Mouse (Mus musculus) limb, embryonic 13.5 days (tissue): ENCODE data around the gene Nfia. TPM values are rescaled to one million over a fixed set of nuclear protein-coding genes. Genes with fewer than 3 reads are reported as not detected.

ENCODE experiments used
- ATAC-seq: fragments of 200-750 bp; cut with Nextera tagmentation; 2 replicates; pipeline ENCODE4 v1.8.0; 2017; ENCODE audit warnings: low read depth, moderate number of reproducible peaks, moderate TSS enrichment; ENCODE audit not compliant: low FRiP score
- H3K27ac ChIP-seq: fragments of 300-500 bp; sonication (generic); 2 replicates; pipeline ENCODE4 v1.5.1; 2015; ENCODE audit warnings: inconsistent platforms, mild to moderate bottlenecking, moderate library complexity
- H3K27me3 ChIP-seq: fragments of 300-500 bp; sonication (generic); 2 replicates; pipeline ENCODE4 v1.6.1; 2015; ENCODE audit warnings: mild to moderate bottlenecking, inconsistent platforms
- H3K36me3 ChIP-seq: fragments of 300-500 bp; sonication (generic); 2 replicates; pipeline ENCODE4 v1.6.1; 2015; ENCODE audit warnings: inconsistent platforms, mild to moderate bottlenecking, moderate library complexity
- H3K4me1 ChIP-seq: fragments of 300-500 bp; sonication (generic); 2 replicates; pipeline ENCODE4 v1.6.1; 2015; ENCODE audit warnings: inconsistent platforms
- H3K4me2 ChIP-seq: fragments of 300-500 bp; sonication (generic); replicated peaks from 2 replicates; pipeline ENCODE4 v1.6.1; 2015; ENCODE audit warnings: inconsistent platforms, mild to moderate bottlenecking, moderate library complexity
- H3K4me3 ChIP-seq: fragments of 300-500 bp; sonication (generic); 2 replicates; pipeline ENCODE4 v1.5.1; 2015; ENCODE audit warnings: moderate library complexity, mild to moderate bottlenecking, inconsistent platforms
- H3K9ac ChIP-seq: fragments of 300-500 bp; sonication (generic); 2 replicates; pipeline ENCODE4 v1.6.1; 2015; ENCODE audit warnings: mild to moderate bottlenecking, inconsistent platforms
- H3K9me3 ChIP-seq: fragments of 300-500 bp; sonication (generic); 2 replicates; pipeline ENCODE4 v1.6.1; 2016; ENCODE audit warnings: inconsistent platforms
- WGBS: fragments of 180-500 bp; shearing (Covaris S2); methylation state at CpG from one replicate; pipeline ENCODE4 v1.1.7; 2015; 5-methylcytosine and 5-hydroxymethylcytosine counted together
- polyA plus RNA-seq: library from polyadenylated mRNA; unstranded; fragments of >200 nt; fragmentation: Nextera tagmentation; extraction: Ambion mirVana; gene quantifications from 2 replicates; pipeline ENCODE4 v1.2.1, GENCODE M21; 2015

Nfia gene
- polyA plus RNA-seq, 1 experiment from 2014 or later = 88.3 TPM

DNA sequence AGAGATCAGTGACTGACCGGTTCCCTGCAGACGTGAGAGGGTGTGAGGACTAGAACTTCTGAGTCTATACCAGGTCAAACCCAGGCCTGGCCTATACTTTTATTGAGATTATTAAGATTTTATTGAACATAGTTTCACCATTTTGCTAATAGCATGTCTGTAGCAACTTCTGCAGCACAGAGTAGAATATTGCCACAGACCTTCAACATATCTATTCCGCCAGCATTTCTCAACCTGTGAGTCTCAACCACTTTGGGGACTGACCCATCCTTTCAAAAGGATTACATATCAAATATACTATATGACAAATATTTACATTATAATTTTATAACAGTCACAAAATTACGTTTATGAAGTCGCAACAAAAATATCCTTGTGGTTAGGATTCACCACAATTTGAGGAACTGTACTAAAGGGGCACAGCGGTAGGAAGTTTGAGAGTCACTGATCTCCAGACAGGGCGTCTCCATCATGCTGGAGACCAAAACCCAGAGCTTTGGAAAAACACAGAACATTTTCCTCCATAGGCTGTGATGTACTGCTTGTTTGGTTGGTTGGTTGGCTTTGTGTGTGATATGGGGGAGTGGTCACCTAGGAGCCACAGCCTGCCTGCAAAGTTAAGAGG lies 284.0 kb downstream of the Nfia start:
- 87% methylated on average over 7 of the region's 7 CpGs for WGBS

GRCm38 (mm10) chr4:98057246-98057645 lies 284.7 kb downstream of the Nfia start:
- no peak overlapping the region for H3K4me3 ChIP-seq
- ATAC-seq = no peak
- H3K9me3 ChIP-seq = no peaks in the 10 kb centered on the region
- no peaks in the 10 kb centered on the region for H3K27me3 ChIP-seq
- H3K4me2 ChIP-seq = no peak overlapping the region
- H3K4me1 ChIP-seq = no peaks in the 10 kb centered on the region
- H3K27ac ChIP-seq = no peak overlapping the region
- 63% methylated on average over 12 of the region's 12 CpGs for WGBS
- H3K36me3 ChIP-seq = peaks cover 21% of the 10 kb centered on the region
- no peak overlapping the region for H3K9ac ChIP-seq

More for the DNA sequence above, 284.0 kb downstream of the Nfia start:
- Histone ChIP-seq H3K4me1 (no peaks in the 10 kb centered on the region), H3K9me3 (no peaks in the 10 kb centered on the region), H3K4me3 (no peak overlapping the region), H3K27ac (no peak overlapping the region), H3K27me3 (no peaks in the 10 kb centered on the region), H3K9ac (no peak overlapping the region), H3K36me3 (peaks cover 28% of the 10 kb centered on the region), H3K4me2 (no peak overlapping the region)
- no peak for ATAC-seq

DNA sequence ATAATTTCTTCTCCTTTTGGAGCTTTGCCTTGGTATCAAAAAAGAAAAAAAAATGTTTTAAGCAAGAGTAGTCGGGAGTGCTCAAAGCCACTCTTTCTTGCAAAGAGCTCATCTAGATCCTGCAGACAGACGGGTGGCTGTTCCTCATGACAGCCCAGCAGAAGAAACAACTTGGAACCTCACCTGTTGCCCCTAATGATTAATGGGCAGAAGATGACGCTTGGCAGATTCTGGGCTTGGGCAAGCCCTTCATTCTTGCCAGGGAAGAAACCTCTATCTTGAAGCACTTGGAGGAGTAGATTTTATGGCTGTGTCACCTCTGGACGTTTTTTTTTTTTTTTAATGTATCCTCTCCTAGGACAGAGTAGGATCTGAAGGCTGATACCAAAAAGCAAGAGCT lies 285.2 kb downstream of the Nfia start:
- Histone ChIP-seq H3K9ac (no peak overlapping the region), H3K36me3 (peaks cover 18% of the 10 kb centered on the region), H3K4me1 (0 out of 2 replicates have a peak, but pooled peaks cover 2% of the 10 kb centered on the region), H3K4me3 (no peak overlapping the region), H3K27me3 (no peaks in the 10 kb centered on the region), H3K27ac (no peak overlapping the region), H3K9me3 (no peaks in the 10 kb centered on the region), H3K4me2 (no peak overlapping the region)
- 63% methylated on average over 4 of the region's 4 CpGs for WGBS
- ATAC-seq = no peak

- Histone ChIP-seq H3K27ac (no peak overlapping the region), H3K9me3 (no peaks in the 10 kb centered on the region), H3K9ac (no peak overlapping the region), H3K4me3 (no peak overlapping the region), H3K4me2 (no peak overlapping the region), H3K27me3 (no peaks in the 10 kb centered on the region), H3K36me3 (peaks cover 18% of the 10 kb centered on the region), H3K4me1 (0 out of 2 replicates have a peak, but pooled peaks cover 6% of the 10 kb centered on the region)
- ATAC-seq = no peak
Observed at GRCm38 (mm10) chr4:98058182-98058581, 285.6 kb downstream of the Nfia start.

GRCm38 (mm10) chr4:98060601-98061000 lies 288.1 kb downstream of the Nfia start:
- Histone ChIP-seq H3K9me3 (no peaks in the 10 kb centered on the region), H3K27ac (no peak overlapping the region), H3K4me2 (no peak overlapping the region), H3K27me3 (no peaks in the 10 kb centered on the region), H3K36me3 (peaks cover 21% of the 10 kb centered on the region), H3K9ac (no peak overlapping the region), H3K4me3 (no peak overlapping the region), H3K4me1 (0 out of 2 replicates have a peak, but pooled peaks cover 7% of the 10 kb centered on the region)
- ATAC-seq = no peak
- 39% methylated on average over 1 of the region's 1 CpGs for WGBS

- WGBS = 80% methylated on average over 1 of the region's 1 CpGs
- ATAC-seq = no peak
- Histone ChIP-seq H3K4me2 (no peak overlapping the region), H3K4me1 (0 out of 2 replicates have a peak, but pooled peaks cover 7% of the 10 kb centered on the region), H3K9me3 (no peaks in the 10 kb centered on the region), H3K27me3 (no peaks in the 10 kb centered on the region), H3K9ac (no peak overlapping the region), H3K36me3 (peaks cover 26% of the 10 kb centered on the region), H3K4me3 (no peak overlapping the region), H3K27ac (no peak overlapping the region)
Observed at GRCm38 (mm10) chr4:98061086-98061485, 288.6 kb downstream of the Nfia start.

DNA sequence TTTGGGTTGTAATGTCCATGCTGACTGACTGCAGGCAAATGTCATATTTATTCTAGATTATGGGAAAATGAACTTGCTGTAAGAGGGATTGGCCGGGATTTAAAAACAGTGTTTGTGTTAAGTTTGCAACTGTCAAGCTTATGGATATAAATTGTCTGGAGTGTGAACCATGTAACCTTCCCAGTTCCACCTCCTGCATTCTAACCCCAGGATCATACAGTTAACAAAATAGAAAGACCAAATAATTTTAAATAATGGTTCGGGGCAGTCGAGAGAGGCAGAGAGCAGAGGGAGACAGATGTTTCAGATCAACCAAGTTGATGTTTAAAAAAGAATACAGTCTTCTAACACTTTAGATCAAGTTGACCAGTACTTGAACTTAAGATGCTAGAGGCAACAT lies 290.7 kb downstream of the Nfia start:
- Histone ChIP-seq H3K27ac (no peak overlapping the region), H3K27me3 (no peaks in the 10 kb centered on the region), H3K4me2 (no peak overlapping the region), H3K9ac (no peak overlapping the region), H3K4me1 (peaks cover 18% of the 10 kb centered on the region), H3K36me3 (peaks cover 46% of the 10 kb centered on the region), H3K4me3 (no peak overlapping the region), H3K9me3 (no peaks in the 10 kb centered on the region)
- WGBS = 50% methylated on average over 3 of the region's 3 CpGs
- no peak for ATAC-seq

GRCm38 (mm10) chr4:98076106-98076505 lies 303.6 kb downstream of the Nfia start:
- no peaks in the 10 kb centered on the region for H3K9me3 ChIP-seq
- no peak overlapping the region for H3K4me3 ChIP-seq
- 80% methylated on average over 7 of the region's 7 CpGs for WGBS
- peaks cover 31% of the 10 kb centered on the region for H3K36me3 ChIP-seq
- H3K27me3 ChIP-seq = no peaks in the 10 kb centered on the region
- peaks cover 18% of the 10 kb centered on the region for H3K4me1 ChIP-seq
- no peak overlapping the region for H3K9ac ChIP-seq
- ATAC-seq = no peak
- H3K4me2 ChIP-seq = no peak overlapping the region
- no peak overlapping the region for H3K27ac ChIP-seq

- Histone ChIP-seq H3K27me3 (no peaks in the 10 kb centered on the region), H3K36me3 (peaks cover 34% of the 10 kb centered on the region), H3K9ac (no peak overlapping the region), H3K4me2 (no peak overlapping the region), H3K9me3 (no peaks in the 10 kb centered on the region), H3K27ac (no peak overlapping the region), H3K4me3 (no peak overlapping the region), H3K4me1 (peaks cover 23% of the 10 kb centered on the region)
- ATAC-seq = no peak
- 87% methylated on average over 7 of the region's 7 CpGs for WGBS
Observed at GRCm38 (mm10) chr4:98076624-98077023, 304.1 kb downstream of the Nfia start.

GRCm38 (mm10) chr4:98080586-98080985 lies 308.1 kb downstream of the Nfia start:
- Histone ChIP-seq H3K36me3 (peaks cover 47% of the 10 kb centered on the region), H3K9ac (no peak overlapping the region), H3K4me3 (no peak overlapping the region), H3K27ac (no peak overlapping the region), H3K27me3 (no peaks in the 10 kb centered on the region), H3K4me2 (no peak overlapping the region), H3K4me1 (peaks cover 31% of the 10 kb centered on the region), H3K9me3 (no peaks in the 10 kb centered on the region)
- WGBS = 9% methylated on average over 1 of the region's 1 CpGs
- ATAC-seq = no peak

DNA sequence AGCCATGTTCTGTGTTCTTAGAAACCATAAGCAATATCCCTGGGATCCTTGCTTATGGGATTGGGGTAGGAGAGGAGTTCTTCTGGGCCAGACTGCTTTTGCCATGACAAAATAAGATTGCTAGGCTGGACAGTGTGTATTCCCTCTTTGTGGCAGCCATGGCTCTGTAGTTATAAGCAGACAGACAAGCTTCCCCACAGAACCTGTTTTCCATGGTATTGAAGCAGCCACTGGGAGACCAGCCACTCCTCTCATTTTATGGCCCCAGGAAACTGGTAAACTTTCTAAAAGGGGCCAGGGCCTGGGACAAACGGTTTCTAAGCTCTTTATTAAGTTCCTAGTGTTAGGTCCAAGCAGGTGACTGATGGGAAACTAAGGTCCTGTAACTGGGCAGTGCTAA lies 309.4 kb downstream of the Nfia start:
- Histone ChIP-seq H3K27ac (no peak overlapping the region; the same call in 1 of the 2 replicates), H3K4me3 (no peak overlapping the region), H3K27me3 (no peaks in the 10 kb centered on the region), H3K4me1 (peaks cover 37% of the 10 kb centered on the region), H3K36me3 (peaks cover 44% of the 10 kb centered on the region), H3K9me3 (no peaks in the 10 kb centered on the region), H3K9ac (no peak overlapping the region), H3K4me2 (no peak overlapping the region)
- WGBS = 3% methylated on average over 1 of the region's 1 CpGs
- no peak for ATAC-seq

- Histone ChIP-seq H3K9me3 (no peaks in the 10 kb centered on the region), H3K9ac (no peak overlapping the region), H3K4me3 (no peak overlapping the region), H3K27me3 (no peaks in the 10 kb centered on the region), H3K4me2 (no peak overlapping the region), H3K36me3 (peaks cover 41% of the 10 kb centered on the region), H3K4me1 (peaks cover 38% of the 10 kb centered on the region), H3K27ac (no peak overlapping the region)
- ATAC-seq = no peak
- WGBS = 80% methylated on average over 4 of the region's 4 CpGs
Observed at GRCm38 (mm10) chr4:98082512-98082911, 310.0 kb downstream of the Nfia start.

- Histone ChIP-seq H3K9ac (no peak overlapping the region), H3K36me3 (peaks cover 36% of the 10 kb centered on the region), H3K4me1 (peaks cover 37% of the 10 kb centered on the region), H3K4me2 (no peak overlapping the region), H3K27me3 (no peaks in the 10 kb centered on the region), H3K4me3 (no peak overlapping the region), H3K9me3 (no peaks in the 10 kb centered on the region), H3K27ac (no peak overlapping the region)
- 90% methylated on average over 6 of the region's 6 CpGs for WGBS
- ATAC-seq = no peak
Observed at GRCm38 (mm10) chr4:98085060-98085459, 312.5 kb downstream of the Nfia start.
